Mouse (Mus musculus) adrenal gland, postnatal 25 days (tissue): ENCODE data around the gene Ccdc6. TPM values are rescaled to one million over a fixed set of nuclear protein-coding genes. Genes with fewer than 3 reads are reported as not detected.

Experiments used
- DNase-seq: peaks from one replicate; pipeline ENCODE4 v3.0.0; 2021; ENCODE audit warnings: mixed read lengths
- long read RNA-seq: library from polyadenylated mRNA; stranded (forward); transcript quantifications from one replicate; pipeline ENCODE4 v2.0.0, GENCODE M21; 2021
- total RNA-seq: library from RNA; stranded (reverse); gene quantifications from 2 replicates; pipeline ENCODE4 v1.2.3, GENCODE M21; 2021

The Ccdc6 gene
- 50.0 and 67.8 TPM in 2 replicates for total RNA-seq
- long read RNA-seq, partial matches to known transcripts, result 2 of 7 reads
- long read RNA-seq, other reads (novel, unspliced or antisense), result 5 of 7 reads

DNA sequence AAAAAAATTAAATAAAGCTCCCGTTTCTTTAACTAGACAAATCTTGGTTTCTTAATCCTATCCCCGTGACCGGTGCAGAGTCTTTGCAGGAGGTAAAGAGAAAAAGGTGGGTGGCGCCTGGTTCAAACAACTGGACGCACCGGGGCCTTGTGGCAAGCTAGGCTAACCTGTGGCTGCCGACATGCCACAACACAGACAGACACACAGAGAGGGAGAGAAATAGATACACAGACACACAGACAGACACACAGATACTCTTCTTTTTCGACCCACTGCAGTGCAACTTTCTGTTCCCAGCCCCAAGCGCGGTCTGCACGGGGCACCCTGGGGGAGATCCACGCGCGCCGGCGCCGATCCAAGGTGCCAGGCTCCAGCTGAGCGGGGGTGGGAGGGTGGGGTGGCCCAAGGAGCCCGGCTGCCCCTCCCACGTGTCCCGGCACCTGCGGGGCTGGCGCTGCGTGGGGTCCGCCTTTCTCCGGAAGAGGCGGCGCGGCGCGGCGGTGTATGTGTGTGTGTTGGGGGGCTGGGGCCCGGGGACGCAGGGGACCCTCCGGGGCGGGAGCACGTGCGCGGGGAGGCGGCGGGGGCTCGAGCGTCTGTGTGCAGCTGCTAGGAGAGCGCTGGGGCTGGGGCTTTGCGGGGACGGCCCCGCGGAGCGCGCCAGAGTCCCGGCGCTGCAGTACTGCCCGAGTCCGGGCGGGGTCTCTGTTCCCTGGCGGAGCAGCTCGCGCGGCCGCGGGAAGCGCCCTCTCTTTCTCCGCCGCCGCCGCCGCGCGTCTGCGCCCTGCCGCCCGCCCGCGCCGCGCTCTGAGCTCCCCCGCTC, at the start of gene Ccdc6:
Ccdc6 (plus strand) TSS at position 756 of the 823 bp plus-strand sequence.
- peak; percentile 89 for DNase-seq

DNA sequence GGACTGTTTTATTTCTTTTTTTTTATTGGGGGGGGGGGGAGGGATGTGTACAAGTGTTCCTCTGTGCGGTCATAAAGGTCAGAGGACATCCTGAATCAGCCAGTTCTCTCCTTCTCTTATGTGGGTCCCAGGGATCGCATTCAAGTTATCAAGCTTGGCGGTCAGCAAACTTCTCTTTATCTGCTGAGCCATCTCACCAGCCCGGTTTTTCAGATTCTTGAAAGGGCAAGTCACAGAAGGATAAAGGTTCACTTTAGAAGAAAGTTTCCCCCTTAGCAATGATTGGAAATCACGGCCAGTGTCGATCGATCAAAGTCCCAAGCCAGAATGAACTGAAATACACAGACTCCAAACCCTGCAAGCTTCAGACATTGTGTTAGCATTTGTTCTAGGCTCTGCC, 47.1 kb upstream of the Ccdc6 start:
- DNase-seq, result no peak

DNA sequence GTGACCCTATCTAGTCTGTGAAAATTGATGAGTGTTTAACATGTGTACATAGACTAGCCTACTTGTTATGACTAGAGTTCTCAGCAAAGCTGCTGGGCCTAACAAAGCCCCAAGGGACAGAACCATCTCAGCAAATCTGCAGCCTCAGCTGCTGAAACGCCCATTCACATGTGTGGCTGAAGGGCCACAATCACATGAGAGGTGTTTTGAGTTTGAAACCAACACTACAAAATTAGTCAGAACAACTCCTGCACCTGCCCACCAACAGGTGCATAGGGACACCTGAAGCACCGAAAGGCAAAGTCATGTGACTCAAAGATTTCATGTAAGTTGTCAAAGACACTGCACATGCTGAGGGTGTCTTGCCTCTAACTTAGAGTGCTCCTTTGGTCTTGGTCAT, 41.6 kb upstream of the Ccdc6 start:
- DNase-seq, result no peak

DNA sequence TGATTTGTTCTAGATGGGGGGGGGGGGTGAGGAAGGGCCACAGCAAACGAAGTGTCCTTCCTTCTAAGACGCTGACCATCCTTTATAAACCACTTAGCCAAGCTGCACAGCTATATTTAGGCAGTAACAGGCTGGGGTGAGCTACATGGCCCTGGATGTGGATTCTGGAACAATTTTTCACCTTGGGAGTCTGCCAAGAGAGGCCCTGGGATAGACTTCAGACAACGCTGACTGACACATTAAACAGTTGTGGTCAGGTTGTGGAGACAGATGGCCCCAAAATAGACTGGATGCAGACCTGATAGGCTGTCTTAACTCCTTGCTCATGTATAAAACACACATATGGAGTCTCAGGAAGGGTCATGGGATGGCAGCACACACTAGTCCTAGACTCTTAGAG, 39.9 kb upstream of the Ccdc6 start:
- DNase-seq, result peak; percentile 26

DNA sequence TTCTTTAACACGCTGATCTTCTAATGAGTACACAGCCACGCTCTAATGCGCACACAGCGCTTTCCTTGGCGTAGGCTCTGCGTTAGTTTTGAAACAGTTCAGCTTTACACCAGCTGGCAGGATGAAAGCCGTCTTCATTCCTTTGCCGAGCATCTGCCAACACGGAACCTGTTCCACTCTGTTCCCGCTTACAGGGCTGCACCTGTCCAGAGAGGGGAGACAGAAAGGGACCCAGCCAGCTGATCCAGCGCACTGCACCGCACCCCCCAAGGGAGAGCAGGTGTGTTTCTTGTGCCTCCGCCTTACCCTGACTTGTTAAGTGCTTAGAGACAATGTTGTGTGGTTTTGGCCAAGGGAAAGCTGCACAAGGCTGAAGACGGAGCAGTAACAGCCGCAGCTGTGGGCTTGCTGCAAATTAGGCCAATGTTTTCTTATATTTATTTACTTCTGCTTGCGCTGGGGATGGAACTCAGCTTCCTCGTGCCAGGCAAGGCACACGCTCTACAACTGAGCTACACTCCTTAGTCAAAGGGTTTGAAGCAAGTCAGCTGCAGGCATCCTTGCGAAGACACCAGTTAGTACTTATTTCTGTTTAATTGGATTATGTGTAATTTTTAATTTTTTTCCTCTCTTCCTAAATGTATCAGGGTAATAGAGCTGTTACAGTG, 36.8 kb upstream of the Ccdc6 start:
- no peak for DNase-seq

DNA sequence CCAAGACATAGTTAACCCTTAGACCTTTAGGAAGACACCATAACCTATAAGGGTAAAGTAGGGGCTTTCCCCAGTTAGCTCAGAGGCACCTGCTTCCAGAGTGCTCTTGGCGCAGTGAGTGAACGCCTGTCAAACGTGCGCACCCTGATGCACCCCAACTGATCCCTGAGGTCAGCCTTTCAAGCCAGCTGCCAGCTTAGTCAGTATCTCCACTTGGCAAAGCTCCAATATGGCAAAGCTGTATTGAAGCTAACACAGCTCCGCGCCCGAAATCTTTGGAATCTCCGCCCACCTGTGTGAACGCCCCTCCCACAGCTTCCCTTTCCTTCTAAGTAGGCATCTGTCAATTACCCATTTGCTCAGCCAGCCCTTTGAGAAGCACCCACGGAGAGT, 36.2 kb upstream of the Ccdc6 start:
- peak; percentile 23 for DNase-seq

DNA sequence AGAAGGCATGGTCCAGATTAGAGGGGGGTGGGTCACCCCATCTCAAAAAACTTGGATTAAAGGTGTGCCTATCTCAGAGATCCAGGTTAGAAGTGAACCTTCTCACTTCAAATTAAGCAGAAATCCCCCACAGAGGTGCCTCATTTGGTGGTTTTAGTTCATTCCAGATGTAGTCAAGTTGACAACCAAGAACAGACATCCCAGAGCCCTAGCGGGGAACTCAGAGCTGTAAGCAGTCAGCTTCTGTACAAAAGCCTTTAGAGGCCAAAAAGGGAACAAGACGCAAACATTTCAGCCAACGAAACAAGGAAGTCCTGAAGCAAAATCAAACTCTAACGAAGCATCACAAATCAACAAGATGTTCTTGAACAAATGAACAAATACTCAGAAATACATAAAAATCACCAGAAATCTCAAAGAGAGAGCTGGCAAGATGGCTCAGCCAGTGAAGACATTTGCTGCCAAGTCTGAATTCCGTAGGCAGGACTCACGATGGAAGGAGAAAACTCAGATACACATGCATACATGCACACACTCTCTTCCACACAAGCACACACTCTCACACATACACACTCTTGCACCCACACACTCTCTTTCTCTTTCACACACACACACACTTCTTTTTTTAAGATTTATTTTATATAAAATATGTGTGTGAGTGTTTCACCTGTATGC, 32.9 kb upstream of the Ccdc6 start:
- no peak for DNase-seq

DNA sequence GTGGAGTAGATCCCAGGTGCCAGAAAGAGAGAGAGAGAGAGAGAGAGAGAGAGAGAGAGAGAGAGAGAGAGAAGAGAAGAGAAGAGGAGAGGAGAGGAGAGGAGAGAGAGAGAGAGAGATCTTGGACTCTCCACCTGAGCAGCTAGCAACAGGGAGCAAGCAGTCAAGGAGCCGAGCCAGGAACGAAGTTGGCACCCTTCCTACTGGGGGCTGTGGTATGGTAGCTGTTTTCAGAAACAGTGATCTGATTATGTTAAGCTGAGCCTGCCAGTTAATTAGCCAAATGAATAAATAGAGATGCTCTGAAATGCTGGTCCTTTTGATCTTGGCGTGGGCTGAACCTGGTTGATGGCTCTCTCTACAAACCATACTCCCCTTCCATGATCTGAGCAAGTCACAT, 31.7 kb upstream of the Ccdc6 start:
- no peak for DNase-seq

DNA sequence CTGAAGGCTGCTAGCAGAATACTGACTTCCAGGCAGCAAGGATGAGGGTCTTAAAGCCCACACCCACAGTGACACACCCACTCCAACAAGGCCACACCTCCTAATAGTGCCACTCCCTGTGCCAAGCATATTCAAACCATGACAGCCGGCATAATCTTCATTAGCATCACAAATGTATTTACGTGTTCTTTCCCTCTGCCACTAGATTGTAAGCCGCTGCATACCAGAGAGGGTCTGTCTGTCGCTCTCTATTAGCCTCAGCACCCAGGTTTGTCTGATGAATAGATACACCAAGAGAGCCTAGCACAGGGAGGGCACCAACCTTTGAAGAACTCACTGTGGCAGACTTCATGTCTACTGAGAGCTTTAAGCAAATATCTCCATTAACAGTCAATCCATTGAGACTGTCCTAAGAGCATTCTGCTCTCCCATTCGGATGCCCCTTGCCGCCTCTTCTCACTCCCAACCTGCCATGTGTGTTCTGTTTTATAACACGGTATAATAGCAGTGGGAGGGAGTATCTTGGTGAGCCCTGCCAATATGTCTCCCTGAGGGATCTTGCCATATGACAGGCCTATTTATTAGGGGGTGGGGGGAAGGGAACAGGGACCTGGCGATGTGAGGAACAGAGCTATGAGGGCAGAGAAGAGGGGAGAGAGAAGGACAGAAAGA, 30.3 kb upstream of the Ccdc6 start:
- no peak for DNase-seq

DNA sequence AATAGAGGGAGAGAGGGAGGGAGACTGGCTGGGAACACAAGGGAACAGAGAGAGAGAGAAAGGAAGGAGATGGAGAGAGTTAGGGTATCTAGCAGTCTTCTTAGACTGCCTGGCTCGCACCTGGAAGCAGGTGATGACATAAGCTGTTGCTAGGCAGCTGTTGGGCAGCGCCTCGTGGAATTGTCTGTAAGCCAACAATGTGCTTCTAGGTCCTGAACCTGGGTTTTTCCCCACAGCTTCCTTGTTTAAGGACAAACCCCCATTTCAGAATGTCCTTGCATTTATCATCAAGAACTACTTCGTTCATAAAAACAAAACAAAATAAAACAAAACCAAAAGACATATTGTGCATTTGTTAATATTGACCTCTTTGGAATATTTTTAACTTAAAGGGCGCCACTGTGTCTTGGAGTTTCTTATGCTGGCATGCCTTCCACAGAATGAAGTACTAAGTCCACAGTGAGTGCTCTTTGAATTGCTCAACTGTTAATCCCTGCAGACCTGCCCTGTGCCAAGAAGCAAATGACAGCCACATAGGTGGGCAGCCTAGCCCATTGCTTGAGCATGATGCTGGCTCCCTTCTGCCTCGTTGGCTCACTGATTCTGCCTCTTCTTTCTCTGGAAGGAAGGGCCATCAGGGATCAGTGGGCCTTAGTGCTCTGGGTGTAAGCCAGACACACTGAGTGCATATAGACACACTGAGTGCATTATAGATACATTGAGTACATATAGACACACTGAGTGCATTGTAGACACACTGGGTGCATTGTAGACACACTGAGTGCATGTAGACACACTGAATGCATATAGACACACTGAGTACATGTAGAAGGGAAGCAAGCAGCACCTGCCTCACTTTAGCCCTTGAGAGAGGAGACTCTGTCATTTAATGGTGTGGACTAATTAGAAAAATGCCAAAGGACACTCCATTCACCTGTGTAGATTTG, 29.5 kb upstream of the Ccdc6 start:
- DNase-seq, result no peak

DNA sequence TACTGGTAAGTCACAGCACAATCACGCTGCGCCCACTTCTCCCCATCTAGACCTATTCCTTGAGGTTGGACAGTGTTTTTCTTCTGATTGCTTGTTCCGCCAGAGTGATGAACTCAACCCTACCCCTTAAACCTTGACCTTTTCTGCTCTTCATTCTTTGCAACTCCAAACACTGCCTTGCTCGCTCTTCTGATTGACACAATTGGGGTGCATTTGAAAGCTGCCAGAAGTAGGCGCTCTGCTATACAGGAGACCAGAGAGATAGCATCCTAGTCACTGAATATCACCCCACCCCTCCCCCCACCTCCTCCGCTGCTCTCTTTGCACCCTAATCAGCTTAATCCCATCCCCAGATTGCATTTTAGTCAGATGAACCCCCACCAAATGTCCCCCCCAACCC, 27.6 kb upstream of the Ccdc6 start:
- no peak for DNase-seq

DNA sequence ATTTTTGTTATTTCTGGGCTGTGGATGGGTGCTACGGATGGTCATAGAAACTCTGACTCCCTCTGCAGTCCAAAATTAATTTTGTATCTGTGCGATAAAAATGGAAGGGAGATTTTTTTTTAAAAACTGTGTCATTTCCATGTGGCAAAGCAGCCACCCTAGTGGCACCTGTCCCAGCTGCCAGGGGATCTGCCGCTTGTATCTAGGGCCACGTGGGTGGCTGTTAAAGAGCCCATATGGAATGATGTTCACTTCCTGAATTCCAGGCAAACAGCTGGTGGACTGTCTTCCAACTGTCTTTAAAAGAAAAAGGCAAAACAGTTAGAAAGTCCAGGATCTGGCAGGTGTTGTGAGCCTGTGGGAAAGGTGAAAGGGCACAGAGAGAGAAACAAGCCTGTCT, 25.6 kb upstream of the Ccdc6 start:
- no peak for DNase-seq

DNA sequence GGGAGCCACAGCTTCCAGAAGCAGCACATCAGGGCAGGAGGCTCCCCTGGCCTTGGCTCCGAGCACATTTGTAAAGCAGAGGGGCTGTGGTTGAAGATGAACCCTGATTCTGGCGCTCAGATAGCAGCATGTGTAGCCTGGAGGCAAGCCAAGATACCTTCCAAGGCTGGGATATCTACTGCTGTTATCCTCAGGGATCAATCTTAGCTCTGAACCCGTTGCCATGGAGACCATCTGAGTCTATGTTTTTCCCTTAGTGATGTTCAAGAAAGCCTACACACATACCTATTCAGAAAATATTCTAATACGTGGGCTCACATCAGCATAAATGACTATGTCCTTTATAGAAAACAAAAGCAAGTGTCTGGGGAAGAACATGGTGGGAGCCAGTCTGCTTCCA, 19.5 kb upstream of the Ccdc6 start:
- no peak for DNase-seq

DNA sequence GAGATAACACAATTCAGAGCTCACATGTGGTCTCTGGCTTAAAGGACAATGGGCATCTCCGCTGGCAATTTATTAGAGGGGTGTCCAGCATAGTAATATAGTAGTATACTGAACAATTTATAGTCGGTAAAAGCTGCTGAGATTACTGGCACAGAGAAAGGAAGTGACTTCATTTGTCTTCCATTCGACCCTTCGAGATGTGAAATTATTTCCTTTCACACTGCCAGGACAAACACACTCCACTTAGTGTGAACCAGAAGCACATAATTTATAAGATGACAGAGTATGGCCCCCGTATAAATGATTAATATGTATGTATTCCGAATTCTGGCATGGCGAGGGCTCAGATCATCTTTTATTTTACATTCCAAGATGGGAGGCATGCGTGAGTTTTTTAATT, 16.0 kb upstream of the Ccdc6 start:
- DNase-seq, result no peak

DNA sequence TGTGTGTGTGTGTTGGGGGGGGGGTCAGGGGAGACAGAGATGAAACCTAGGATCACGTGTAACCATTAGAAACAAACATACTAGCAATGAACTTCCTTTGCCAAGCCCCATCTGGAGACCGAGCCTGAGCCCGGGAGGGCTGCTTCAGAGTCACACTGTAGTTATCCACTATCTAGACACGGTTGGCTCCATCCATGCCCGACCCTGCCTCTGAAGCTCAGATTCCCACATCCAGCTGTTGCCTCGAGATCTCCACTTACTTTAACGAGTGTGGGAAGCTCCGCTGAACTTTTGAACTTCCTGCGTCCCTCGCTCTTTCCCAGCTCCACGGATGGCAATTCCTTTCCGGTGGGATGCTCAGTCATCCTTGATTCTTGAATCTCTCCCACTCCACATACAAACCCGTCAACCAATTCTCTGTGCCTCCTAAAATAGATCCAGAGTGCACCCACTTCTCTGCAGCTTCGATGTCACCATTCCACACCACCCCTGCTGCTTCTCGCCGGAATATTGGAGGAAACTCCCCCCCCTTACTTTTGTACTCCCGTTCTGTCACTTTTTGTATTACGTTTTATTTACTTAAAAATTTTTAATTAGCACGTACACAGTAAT, 15.3 kb upstream of the Ccdc6 start:
- no peak for DNase-seq

DNA sequence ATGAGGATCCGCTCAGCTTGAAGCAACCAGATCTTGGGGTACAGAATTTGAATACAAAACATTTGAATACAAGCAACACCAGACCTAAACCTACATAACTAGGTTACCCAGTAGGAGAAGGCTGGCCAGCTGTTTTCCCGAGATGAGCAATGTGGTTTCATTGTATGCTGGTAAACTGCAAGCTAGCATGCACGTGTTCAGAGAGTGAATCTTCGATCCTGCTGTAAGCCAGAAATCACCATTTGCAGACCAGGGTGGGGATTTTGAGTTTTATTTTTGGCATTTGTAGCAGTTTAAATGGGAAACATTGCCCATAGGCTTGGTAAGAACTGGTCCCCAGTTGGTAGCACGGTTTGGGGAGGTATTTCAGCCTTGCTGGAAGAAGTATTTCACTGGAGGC, 13.7 kb upstream of the Ccdc6 start:
- no peak for DNase-seq

DNA sequence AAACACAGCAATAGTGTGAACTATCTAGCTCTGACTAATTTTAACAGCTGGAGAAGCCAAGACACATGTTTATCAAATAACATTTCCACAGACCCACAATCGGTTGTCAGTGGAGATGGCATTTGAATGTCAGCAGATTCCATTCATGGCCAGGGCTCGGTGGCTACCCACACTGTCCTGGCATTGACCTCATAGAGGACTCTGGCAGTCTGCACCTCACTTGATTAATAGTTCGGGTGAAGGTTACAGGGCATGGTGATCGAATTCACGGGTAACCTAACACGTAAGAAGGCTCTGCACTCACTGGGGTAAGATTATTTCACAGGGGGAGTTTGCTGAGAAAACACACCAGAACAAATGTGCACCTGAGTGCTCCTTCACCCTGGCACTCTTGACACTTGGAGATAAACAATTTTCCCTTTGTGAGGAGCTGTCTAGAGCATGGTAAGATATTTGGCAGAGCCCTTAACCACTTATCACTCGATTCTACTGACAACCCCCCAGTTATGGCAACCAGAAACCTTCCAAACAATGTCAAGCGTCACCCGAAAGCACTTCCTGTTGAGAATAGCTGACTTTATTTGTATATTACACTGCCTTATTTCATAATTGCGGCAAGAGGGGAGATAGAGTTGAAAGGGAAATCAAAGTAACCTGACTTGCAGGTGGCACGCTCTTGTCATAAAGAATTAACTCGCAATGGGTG, 11.5 kb upstream of the Ccdc6 start:
- no peak for DNase-seq

DNA sequence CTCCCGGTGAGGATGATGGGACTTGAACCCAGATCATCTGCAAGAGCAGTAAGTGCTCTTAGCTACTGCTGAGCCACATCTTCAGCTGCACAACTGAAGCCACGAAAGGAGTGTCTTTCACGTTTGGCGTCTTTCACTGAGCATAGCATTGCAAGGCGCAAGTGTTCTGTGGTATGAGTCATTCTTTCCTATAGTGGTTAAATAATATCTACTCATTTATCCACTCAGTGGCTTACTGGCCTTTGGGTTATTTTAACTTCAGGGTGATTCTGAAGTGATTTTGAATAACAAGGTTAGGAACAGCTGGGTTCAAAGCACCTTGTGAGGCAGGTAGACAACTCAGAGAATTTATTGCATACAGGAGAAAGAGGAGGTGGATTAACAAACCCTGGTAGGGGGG, 8.1 kb upstream of the Ccdc6 start:
- no peak for DNase-seq

DNA sequence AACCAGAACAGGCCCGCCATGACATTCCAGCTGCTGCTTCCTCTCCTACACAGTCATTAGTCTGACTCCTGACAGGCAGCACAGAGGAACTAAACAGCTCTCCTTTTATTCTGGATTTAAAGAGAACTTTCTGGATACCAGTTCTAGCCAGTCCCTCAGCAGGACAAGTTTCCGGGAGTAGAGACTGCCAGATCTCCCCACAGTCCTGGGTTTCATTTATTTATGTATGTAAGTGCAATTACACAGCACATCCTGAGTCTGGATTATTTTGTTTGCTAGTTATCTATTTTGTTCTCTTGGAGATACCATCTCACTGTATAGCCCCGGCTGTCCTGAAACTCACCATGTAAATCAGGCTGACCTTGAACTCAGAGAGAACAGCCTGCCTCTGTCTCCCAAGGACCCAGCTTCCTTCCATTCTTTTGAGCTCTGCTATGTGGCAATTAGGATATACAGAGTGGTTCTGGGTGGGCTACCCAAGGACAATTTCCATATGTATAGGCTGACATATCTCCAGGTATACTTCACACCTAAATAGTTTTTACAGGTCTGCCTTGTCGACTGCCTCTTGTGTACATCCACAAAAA, 5.0 kb upstream of the Ccdc6 start:
- DNase-seq, result no peak

DNA sequence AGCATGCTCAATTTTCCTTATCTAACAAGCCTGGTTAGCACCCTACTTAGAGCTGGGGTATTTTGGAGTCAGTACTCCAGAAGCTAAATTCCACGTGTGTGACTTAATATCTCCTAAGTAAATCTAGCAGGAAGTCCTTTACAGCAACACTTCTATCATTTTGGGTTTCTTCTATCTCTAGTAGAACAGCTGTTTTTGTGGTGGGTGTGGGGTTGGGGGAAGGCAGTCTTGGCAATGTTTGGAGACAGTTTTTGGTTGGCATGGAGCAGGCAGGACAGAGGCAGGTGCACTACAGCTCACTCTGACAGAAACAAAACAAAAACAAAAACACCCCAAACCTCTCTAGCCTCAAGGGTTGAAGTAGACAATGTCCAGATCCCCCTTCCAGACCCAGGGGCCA, 3.1 kb upstream of the Ccdc6 start:
- no peak for DNase-seq
